Mouse (Mus musculus) hindbrain, postnatal 0 days (tissue): Measurements from ENCODE around the gene Gm21698. TPM values are rescaled to one million over a fixed set of nuclear protein-coding genes. Genes with fewer than 3 reads are reported as not detected.
"Not testable (repeated sequence)": the region's sequence is repeated elsewhere in the genome, so short reads cannot be mapped to it uniquely, and the experiment has no call there.

Experiments used
- ATAC-seq: fragments of 200-750 bp; cut with Nextera tagmentation; 2 replicates; pipeline ENCODE4 v1.8.0; 2017; ENCODE audit warnings: mild to moderate bottlenecking, moderate TSS enrichment, moderate library complexity
- DNase-seq: peaks from one replicate; pipeline ENCODE4 v3.0.0-alpha.2; 2015; ENCODE audit warnings: low spot score
- H3K27ac ChIP-seq: fragments of 300-500 bp; sonication (generic); 2 replicates; pipeline ENCODE4 v1.5.1; 2014; ENCODE audit warnings: mild to moderate bottlenecking
- H3K27me3 ChIP-seq: fragments of 300-500 bp; sonication (generic); 2 replicates; pipeline ENCODE4 v1.6.1; 2014; ENCODE audit warnings: low read length, mixed read lengths; ENCODE audit not compliant: insufficient read depth
- H3K36me3 ChIP-seq: fragments of 300-500 bp; sonication (generic); 2 replicates; pipeline ENCODE4 v1.6.1; 2014; ENCODE audit warnings: low read length, mixed read lengths; ENCODE audit not compliant: insufficient read depth
- H3K4me1 ChIP-seq: fragments of 300-500 bp; sonication (generic); 2 replicates; pipeline ENCODE4 v1.6.1; 2014; ENCODE audit warnings: antibody characterized with exemption, low read length, mixed read lengths; ENCODE audit not compliant: insufficient read depth
- H3K4me2 ChIP-seq: fragments of 300-500 bp; sonication (generic); 2 replicates; pipeline ENCODE4 v1.6.1; 2014; ENCODE audit warnings: low read depth, mild to moderate bottlenecking, low read length, moderate library complexity, mixed read lengths
- H3K4me3 ChIP-seq: fragments of 300-500 bp; sonication (generic); 2 replicates; pipeline ENCODE4 v1.5.1; 2014; ENCODE audit warnings: low read length
- H3K9ac ChIP-seq: fragments of 300-500 bp; sonication (generic); replicated peaks from 2 replicates; pipeline ENCODE4 v1.6.1; 2014; ENCODE audit warnings: mild to moderate bottlenecking, low read length, moderate library complexity, mixed read lengths
- H3K9me3 ChIP-seq: fragments of 300-500 bp; sonication (generic); 2 replicates; pipeline ENCODE4 v1.6.1; 2016; ENCODE audit warnings: low read length, mixed read lengths
- CTCF ChIP-seq: IDR thresholded peaks from 2 replicates; pipeline ENCODE4 v1.5.1; 2016; ENCODE audit warnings: antibody characterized with exemption, control low read depth, low read depth
- WGBS: fragments of 180-500 bp; shearing (Covaris S2); extraction: QIAGEN DNeasy Blood & Tissue Kit; methylation state at CpG from one replicate; pipeline ENCODE4 v1.1.7; 2014; 5-methylcytosine and 5-hydroxymethylcytosine counted together
- polyA plus RNA-seq: library from polyadenylated mRNA; unstranded; fragments of >200 nt; fragmentation: Nextera tagmentation; extraction: Ambion mirVana; gene quantifications from 2 replicates; pipeline ENCODE4 v1.2.1, GENCODE M21; 2015
- total RNA-seq: library from RNA; depleted of rRNA; stranded (reverse); fragments of >200 nt; gene quantifications from 2 replicates; pipeline ENCODE4 v1.2.3, GENCODE M21; 2014; rRNA removed

Gene Gm21698
- not detected in 2 replicates for total RNA-seq
- 0.11 and 0.35 TPM in 2 replicates for polyA plus RNA-seq

DNA sequence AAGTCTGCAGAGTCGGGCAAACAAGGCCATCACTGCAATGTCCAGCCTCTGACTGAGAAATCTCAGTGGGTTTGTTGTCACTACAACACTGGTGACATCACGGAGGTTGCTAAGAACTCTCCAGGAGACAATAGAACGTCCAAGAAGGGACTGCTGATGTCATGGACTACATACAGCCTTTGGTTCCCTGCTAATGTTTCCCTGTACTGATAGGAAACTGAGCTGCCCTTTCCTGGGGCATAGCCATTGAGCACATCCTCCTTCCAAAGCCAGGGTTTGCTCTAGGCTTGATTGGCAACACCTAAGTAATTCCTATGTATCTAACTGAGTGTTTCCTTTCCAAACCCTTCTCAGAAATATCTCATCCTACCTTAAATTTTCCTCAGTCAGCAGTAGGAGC, at the start of gene Gm21698:
TSS of gene Gm21698 (minus strand) at position 101 of the 400 bp plus-strand sequence.
- no CpG with 5 or more reads among the region's 3 CpGs for WGBS
- not testable (repeated sequence) for H3K4me1 ChIP-seq, H3K4me3 ChIP-seq, H3K36me3 ChIP-seq, H3K27me3 ChIP-seq, H3K27ac ChIP-seq, DNase-seq, H3K4me2 ChIP-seq, H3K9me3 ChIP-seq, H3K9ac ChIP-seq, ATAC-seq

DNA sequence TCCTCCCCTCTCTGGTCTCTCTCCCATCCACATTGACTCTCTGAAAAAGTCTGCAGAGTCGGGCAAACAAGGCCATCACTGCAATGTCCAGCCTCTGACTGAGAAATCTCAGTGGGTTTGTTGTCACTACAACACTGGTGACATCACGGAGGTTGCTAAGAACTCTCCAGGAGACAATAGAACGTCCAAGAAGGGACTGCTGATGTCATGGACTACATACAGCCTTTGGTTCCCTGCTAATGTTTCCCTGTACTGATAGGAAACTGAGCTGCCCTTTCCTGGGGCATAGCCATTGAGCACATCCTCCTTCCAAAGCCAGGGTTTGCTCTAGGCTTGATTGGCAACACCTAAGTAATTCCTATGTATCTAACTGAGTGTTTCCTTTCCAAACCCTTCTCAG, 34.4 kb upstream of the Gm21698 start, which contains the start of gene Gm5862:
TSS of gene Gm5862 (minus strand) at position 101 of the 400 bp plus-strand sequence.
- not testable (repeated sequence) for H3K27ac ChIP-seq, H3K36me3 ChIP-seq, ATAC-seq, H3K4me3 ChIP-seq, DNase-seq, H3K9ac ChIP-seq, H3K4me1 ChIP-seq, H3K27me3 ChIP-seq, H3K9me3 ChIP-seq, H3K4me2 ChIP-seq
- no CpG with 5 or more reads among the region's 3 CpGs for WGBS

DNA sequence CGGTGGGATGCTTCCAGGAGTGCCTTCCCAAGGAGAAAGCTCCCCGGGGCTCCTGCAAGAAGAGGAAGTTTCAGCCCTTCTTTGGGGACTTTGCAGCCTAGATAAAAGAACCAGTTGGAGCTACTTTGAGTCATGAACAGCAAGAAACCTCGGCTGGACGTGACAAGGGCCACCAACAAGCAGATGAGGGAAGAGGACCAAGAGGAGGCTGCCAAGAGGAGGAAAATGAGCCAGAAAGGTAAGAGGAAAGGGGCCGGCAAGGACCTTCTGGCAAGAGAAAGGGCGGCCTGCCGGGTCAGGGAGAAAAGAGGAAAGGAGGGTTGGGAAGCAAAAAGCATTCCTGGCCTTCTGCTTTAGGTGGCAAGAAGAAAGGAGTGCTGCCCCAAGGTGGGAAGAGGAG, 19.2 kb upstream of the Gm21698 start:
- ATAC-seq = peak; percentile 32
- not testable (repeated sequence) for H3K9ac ChIP-seq, H3K27me3 ChIP-seq, H3K9me3 ChIP-seq, H3K36me3 ChIP-seq, DNase-seq, H3K4me1 ChIP-seq, H3K27ac ChIP-seq
- Histone ChIP-seq H3K4me2 (peak overlapping the region; percentile 60; the same call in 1 of the 2 replicates), H3K4me3 (peak overlapping the region; percentile 38; the same call in 1 of the 2 replicates)
- 65% methylated on average over 6 of the region's 7 CpGs for WGBS

DNA sequence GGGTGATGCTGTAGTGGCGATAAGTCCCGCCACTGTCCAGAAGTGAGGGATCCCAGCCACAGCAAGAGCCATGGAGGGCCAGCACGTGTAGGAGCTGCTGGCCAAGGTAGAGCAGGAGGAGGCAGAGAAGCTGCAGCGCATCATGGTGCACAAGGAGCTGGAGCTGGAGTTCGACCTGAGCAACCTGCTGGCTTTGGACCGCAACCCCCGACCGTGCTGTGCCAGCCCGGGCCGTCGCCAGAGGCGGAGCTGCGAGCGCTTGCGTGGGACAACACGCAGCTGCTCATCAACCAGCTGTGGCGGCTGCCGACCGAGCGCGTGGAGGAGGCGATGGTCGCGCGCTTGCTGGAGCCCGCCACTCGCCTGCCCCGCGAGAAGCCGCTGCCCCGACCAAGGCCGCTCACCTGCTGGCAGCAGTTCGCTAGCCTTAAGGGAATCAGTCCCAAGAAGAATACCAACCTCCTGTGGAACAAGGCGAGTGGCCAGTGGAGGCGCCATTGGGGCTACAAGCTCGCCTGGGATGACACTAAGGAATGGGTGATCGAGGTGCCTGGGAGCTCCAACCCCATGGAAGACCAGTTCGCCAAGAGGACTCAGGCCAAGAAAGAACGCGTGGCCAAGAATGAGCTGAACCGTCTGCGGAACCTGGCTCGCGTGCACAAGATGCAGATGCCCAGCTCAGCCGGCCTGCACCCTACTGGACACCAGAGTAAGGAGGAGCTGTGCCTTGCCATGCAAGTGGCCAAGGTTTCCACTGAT, 18.7 kb upstream of the Gm21698 start:
- 17% methylated on average over 43 of the region's 45 CpGs for WGBS

DNA sequence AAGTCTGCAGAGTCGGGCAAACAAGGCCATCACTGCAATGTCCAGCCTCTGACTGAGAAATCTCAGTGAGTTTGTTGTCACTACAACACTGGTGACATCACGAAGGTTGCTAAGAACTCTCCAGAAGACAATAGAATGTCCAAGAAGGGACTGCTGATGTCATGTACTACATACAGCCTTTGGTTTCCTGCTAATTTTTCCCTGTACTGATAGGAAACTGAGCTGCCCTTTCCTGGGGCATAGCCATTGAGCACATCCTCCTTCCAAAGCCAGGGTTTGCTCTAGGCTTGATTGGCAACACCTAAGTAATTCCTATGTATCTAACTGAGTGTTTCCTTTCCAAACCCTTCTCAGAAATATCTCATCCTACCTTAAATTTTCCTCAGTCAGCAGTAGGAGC, 16.2 kb upstream of the Gm21698 start, which contains the start of gene Gm1979:
TSS of gene Gm1979 (minus strand) at position 101 of the 400 bp plus-strand sequence.
- not testable (repeated sequence) for ATAC-seq, H3K4me2 ChIP-seq, H3K9ac ChIP-seq, H3K36me3 ChIP-seq, DNase-seq, H3K4me3 ChIP-seq, H3K9me3 ChIP-seq, H3K4me1 ChIP-seq, H3K27ac ChIP-seq, H3K27me3 ChIP-seq
- WGBS = 83% methylated on average over 1 of the region's 2 CpGs

More for the DNA sequence above, 18.7 kb upstream of the Gm21698 start:
- DNase-seq = peak; percentile 74
- TF ChIP-seq CTCF = peak; percentile 36; the same call in 1 of the 2 replicates
- not testable (repeated sequence) for H3K9me3 ChIP-seq, H3K4me1 ChIP-seq, H3K27me3 ChIP-seq, H3K36me3 ChIP-seq, H3K27ac ChIP-seq
- H3K4me2 ChIP-seq = peak overlapping the region; percentile 60
- peak overlapping the region; percentile 38 for H3K4me3 ChIP-seq
- ATAC-seq = peak; percentile 92
- H3K9ac ChIP-seq = peak overlapping the region; percentile 41; the same call in 1 of the 2 replicates

DNA sequence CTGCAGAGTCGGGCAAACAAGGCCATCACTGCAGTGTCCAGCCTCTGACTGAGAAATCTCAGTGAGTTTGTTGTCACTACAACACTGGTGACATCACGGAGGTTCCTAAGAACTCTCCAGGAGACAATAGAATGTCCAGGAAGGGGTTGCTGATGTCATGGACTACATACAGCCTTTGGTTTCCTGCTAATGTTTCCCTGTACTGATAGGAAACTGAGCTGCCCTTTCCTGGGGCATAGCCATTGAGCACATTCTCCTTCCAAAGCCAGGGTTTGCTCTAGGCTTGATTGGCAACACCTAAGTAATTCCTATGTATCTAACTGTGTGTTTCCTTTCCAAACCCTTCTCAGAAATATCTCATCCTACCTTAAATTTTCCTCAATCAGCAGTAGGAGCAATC, 15.9 kb downstream of the Gm21698 start, which contains the start of gene Gm21680:
TSS of gene Gm21680 (minus strand) at position 101 of the 400 bp plus-strand sequence.
- not testable (repeated sequence) for H3K4me2 ChIP-seq, H3K36me3 ChIP-seq, DNase-seq, ATAC-seq, H3K4me1 ChIP-seq, H3K27me3 ChIP-seq, H3K27ac ChIP-seq, H3K9me3 ChIP-seq, H3K9ac ChIP-seq, H3K4me3 ChIP-seq
- no CpG with 5 or more reads among the region's 2 CpGs for WGBS

DNA sequence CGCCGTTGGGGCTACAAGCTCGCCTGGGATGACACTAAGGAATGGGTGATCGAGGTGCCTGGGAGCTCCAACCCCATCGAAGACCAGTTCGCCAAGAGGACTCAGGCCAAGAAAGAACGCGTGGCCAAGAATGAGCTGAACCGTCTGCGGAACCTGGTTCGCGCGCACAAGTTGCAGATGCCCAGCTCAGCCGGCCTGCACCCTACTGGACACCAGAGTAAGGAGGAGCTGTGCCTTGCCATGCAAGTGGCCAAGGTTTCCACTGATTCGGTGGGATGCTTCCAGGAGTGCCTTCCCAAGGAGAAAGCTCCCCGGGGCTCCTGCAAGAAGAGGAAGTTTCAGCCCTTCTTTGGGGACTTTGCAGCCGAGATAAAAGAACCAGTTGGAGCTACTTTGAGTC, 31.4 kb downstream of the Gm21698 start:
- not testable (repeated sequence) for H3K36me3 ChIP-seq, H3K4me3 ChIP-seq, H3K9me3 ChIP-seq, H3K27ac ChIP-seq, DNase-seq, H3K4me1 ChIP-seq, H3K9ac ChIP-seq, H3K27me3 ChIP-seq
- H3K4me2 ChIP-seq = peak overlapping the region; percentile 38; the same call in 1 of the 2 replicates
- 56% methylated on average over 16 of the region's 17 CpGs for WGBS
- ATAC-seq = peak; percentile 38; the same call in 1 of the 2 replicates

DNA sequence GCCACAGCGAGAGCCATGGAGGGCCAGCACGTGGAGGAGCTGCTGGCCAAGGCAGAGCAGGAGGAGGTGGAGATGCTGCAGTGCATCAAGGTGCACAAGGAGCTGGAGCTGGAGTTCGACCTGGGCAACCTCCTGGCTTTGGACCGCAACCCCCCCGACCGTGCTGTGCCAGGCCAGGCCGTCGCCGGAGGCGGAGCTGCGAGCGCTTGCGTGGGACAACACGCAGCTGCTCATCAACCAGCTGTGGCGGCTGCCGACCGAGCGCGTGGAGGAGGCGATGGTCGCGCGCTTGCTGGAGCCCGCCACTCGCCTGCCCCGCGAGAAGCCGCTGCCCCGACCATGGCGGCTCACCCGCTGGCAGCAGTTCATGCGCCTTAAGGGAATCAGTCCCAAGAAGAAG, 31.8 kb downstream of the Gm21698 start:
- H3K4me2 ChIP-seq = peak overlapping the region; percentile 38; the same call in 1 of the 2 replicates
- H3K27me3 ChIP-seq = not testable (repeated sequence)
- DNase-seq = peak; percentile 28

DNA sequence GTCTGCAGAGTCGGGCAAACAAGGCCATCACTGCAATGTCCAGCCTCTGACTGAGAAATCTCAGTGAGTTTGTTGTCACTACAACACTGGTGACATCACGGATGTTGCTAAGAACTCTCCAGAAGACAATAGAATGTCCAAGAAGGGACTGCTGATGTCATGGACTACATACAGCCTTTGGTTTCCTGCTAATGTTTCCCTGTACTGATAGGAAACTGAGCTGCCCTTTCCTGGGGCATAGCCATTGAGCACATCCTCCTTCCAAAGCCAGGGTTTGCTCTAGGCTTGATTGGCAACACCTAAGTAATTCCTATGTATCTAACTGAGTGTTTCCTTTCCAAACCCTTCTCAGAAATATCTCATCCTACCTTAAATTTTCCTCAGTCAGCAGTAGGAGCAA, 34.1 kb downstream of the Gm21698 start, which contains the start of gene Gm21671:
TSS of gene Gm21671 (minus strand) at position 101 of the 400 bp plus-strand sequence.
- H3K9me3 ChIP-seq, H3K27ac ChIP-seq, DNase-seq, H3K4me1 ChIP-seq, ATAC-seq, H3K4me2 ChIP-seq, H3K36me3 ChIP-seq, H3K27me3 ChIP-seq, H3K4me3 ChIP-seq, H3K9ac ChIP-seq: not testable (repeated sequence)
- WGBS = 78% methylated on average over 2 of the region's 2 CpGs

More for the DNA sequence above, 31.8 kb downstream of the Gm21698 start:
- H3K9ac ChIP-seq, H3K9me3 ChIP-seq, H3K36me3 ChIP-seq, H3K27ac ChIP-seq, H3K4me1 ChIP-seq: not testable (repeated sequence)
- peak overlapping the region; percentile 23 for H3K4me3 ChIP-seq
- ATAC-seq = peak; percentile 59; the same call in 1 of the 2 replicates
- WGBS = 30% methylated on average over 32 of the region's 32 CpGs

DNA sequence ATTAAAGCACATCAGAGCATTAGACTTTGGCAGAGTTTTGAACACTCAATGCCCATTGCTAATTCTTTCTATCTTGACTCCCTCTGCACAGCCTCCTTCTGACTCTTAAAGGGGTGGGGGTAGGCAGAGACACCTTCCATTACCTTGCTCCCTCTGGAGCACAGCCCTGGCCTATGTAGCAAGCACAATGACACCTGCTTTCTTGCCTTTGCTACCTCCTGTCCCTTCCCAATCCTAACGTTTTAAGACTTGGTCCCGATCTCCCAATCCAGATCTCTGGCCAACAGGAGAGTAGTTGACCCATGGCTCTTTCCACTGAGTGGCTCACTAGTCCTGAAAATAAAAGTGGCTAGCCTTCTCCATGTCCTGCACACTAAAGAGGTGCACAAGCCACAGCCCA, 43.1 kb downstream of the Gm21698 start:
- not testable (repeated sequence) for H3K36me3 ChIP-seq, H3K4me1 ChIP-seq, H3K9ac ChIP-seq, H3K27ac ChIP-seq, H3K4me2 ChIP-seq, ATAC-seq, H3K4me3 ChIP-seq, H3K27me3 ChIP-seq, H3K9me3 ChIP-seq
- peak; percentile 2 for DNase-seq
- WGBS = 87% methylated on average over 2 of the region's 2 CpGs
